Mouse (Mus musculus): Measurements from ENCODE around the gene Mfsd11. TPM values are rescaled to one million over a fixed set of nuclear protein-coding genes. Genes with fewer than 3 reads are reported as not detected.

Gene Mfsd11
- polyA plus RNA-seq, 2 experiments, result 5.6 to 7.4 TPM

- WGBS (ENCODE audit: insufficient replicate concordance), result 73% methylated on average over 12 of the region's 12 CpGs
- Histone ChIP-seq H3K4me1 (replicated peaks; ENCODE audit: control insufficient read depth in 2 of 2, insufficient read depth in 2 of 2, low read length in 1 of 2) (no peaks in the 10 kb centered on the region), H3K27me3 (ENCODE audit: control insufficient read depth, insufficient read depth, low read length) (no peaks in the 10 kb centered on the region), H3K9me3 (ENCODE audit: control insufficient read depth, low read length) (no peaks in the 10 kb centered on the region), H3K36me3 (replicated peaks; ENCODE audit: control insufficient read depth, insufficient read depth, low read depth) (peaks cover 6% of the 10 kb centered on the region; the same call in 1 of the 2 replicates), H3K4me2 (ENCODE audit: low read depth) (no peak overlapping the region), H3K27ac (no peak overlapping the region), H3K4me3 (ENCODE audit: insufficient read depth in 1 of 2, low read depth in 2 of 2, low read length in 2 of 2) (no peak overlapping the region), H3K9ac (replicated peaks) (no peak overlapping the region)
- DNase-seq (ENCODE audit: low read depth in 3 of 3, low spot score in 3 of 3) (no peak), ATAC-seq (ENCODE audit: insufficient read depth) (no peak)
- TF ChIP-seq CTCF (IDR thresholded peaks at IDR 0.05; ENCODE audit: low read depth) (no peak), EP300 (IDR thresholded peaks at IDR 0.05; ENCODE audit: low read depth) (no peak)
Observed at GRCm38 (mm10) chr11:116865945-116866585, 13.8 kb downstream of the Mfsd11 start.

- no peak for ATAC-seq (ENCODE audit: insufficient read depth)
- DNase-seq (ENCODE audit: low read depth in 3 of 3, low spot score in 3 of 3), result no peak
- no peak for TF ChIP-seq EP300 (IDR thresholded peaks at IDR 0.05; ENCODE audit: low read depth)
- no peak for TF ChIP-seq CTCF (IDR thresholded peaks at IDR 0.05; ENCODE audit: low read depth)
- no peak overlapping the region for H3K4me2 ChIP-seq (ENCODE audit: low read depth)
- H3K9ac ChIP-seq (replicated peaks), result no peak overlapping the region
- no peak overlapping the region for H3K4me3 ChIP-seq (ENCODE audit: insufficient read depth in 1 of 2, low read depth in 2 of 2, low read length in 2 of 2)
- H3K36me3 ChIP-seq (replicated peaks; ENCODE audit: control insufficient read depth, insufficient read depth, low read depth), result peaks cover 3% of the 10 kb centered on the region; the same call in 1 of the 2 replicates
- 65% methylated on average over 3 of the region's 3 CpGs for WGBS (ENCODE audit: insufficient replicate concordance)
- H3K9me3 ChIP-seq (ENCODE audit: control insufficient read depth, low read length), result no peaks in the 10 kb centered on the region
- H3K27ac ChIP-seq, result no peak overlapping the region
- no peaks in the 10 kb centered on the region for H3K4me1 ChIP-seq (replicated peaks; ENCODE audit: control insufficient read depth in 2 of 2, insufficient read depth in 2 of 2, low read length in 1 of 2)
- H3K27me3 ChIP-seq (ENCODE audit: control insufficient read depth, insufficient read depth, low read length), result no peaks in the 10 kb centered on the region
Observed at GRCm38 (mm10) chr11:116868129-116868528, 15.9 kb downstream of the Mfsd11 start.

DNA sequence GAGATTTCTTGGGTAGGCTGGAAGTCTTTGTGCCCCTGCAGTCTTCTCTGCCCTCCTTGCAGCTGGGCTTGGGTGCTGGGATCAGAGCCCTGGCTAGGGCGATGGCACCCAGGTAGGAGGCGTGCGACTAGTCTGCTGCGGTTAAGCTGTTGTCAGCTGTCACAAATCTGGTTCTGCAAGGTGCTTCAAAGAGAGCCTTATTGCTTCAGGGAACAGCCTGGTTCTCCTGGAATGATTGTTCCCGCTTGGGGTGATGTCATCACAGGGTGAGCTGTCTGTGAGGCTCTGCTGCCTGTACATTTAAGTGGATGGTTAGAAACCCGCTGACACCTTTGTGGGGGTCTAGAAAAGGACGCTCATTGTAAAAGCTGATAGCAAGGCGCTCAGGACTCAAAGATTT, 17.0 kb downstream of the Mfsd11 start:
- Histone ChIP-seq H3K9me3 (ENCODE audit: control insufficient read depth, low read length) (no peaks in the 10 kb centered on the region), H3K27me3 (ENCODE audit: control insufficient read depth, insufficient read depth, low read length) (no peaks in the 10 kb centered on the region), H3K4me2 (ENCODE audit: low read depth) (no peak overlapping the region), H3K9ac (replicated peaks) (no peak overlapping the region), H3K36me3 (replicated peaks; ENCODE audit: control insufficient read depth, insufficient read depth, low read depth) (peaks cover 3% of the 10 kb centered on the region; the same call in 1 of the 2 replicates), H3K27ac (no peak overlapping the region), H3K4me3 (ENCODE audit: insufficient read depth in 1 of 2, low read depth in 2 of 2, low read length in 2 of 2) (no peak overlapping the region), H3K4me1 (replicated peaks; ENCODE audit: control insufficient read depth in 2 of 2, insufficient read depth in 2 of 2, low read length in 1 of 2) (no peaks in the 10 kb centered on the region)
- ATAC-seq (ENCODE audit: insufficient read depth) (no peak), DNase-seq (ENCODE audit: low read depth in 3 of 3, low spot score in 3 of 3) (no peak)
- TF ChIP-seq CTCF (IDR thresholded peaks at IDR 0.05; ENCODE audit: low read depth) (no peak), EP300 (IDR thresholded peaks at IDR 0.05; ENCODE audit: low read depth) (no peak)
- WGBS (ENCODE audit: insufficient replicate concordance), result 73% methylated on average over 8 of the region's 8 CpGs

GRCm38 (mm10) chr11:116869641-116870040, 17.4 kb downstream of the Mfsd11 start:
- H3K4me1 ChIP-seq (replicated peaks; ENCODE audit: control insufficient read depth in 2 of 2, insufficient read depth in 2 of 2, low read length in 1 of 2), result no peaks in the 10 kb centered on the region
- no peaks in the 10 kb centered on the region for H3K9me3 ChIP-seq (ENCODE audit: control insufficient read depth, low read length)
- peaks cover 3% of the 10 kb centered on the region; the same call in 1 of the 2 replicates for H3K36me3 ChIP-seq (replicated peaks; ENCODE audit: control insufficient read depth, insufficient read depth, low read depth)
- no peak overlapping the region for H3K4me2 ChIP-seq (ENCODE audit: low read depth)
- TF ChIP-seq CTCF (IDR thresholded peaks at IDR 0.05; ENCODE audit: low read depth), result no peak
- TF ChIP-seq EP300 (IDR thresholded peaks at IDR 0.05; ENCODE audit: low read depth), result no peak
- DNase-seq (ENCODE audit: low read depth in 3 of 3, low spot score in 3 of 3), result no peak
- no peak overlapping the region for H3K9ac ChIP-seq (replicated peaks)
- no peaks in the 10 kb centered on the region for H3K27me3 ChIP-seq (ENCODE audit: control insufficient read depth, insufficient read depth, low read length)
- no peak for ATAC-seq (ENCODE audit: insufficient read depth)
- WGBS (ENCODE audit: insufficient replicate concordance), result 58% methylated on average over 4 of the region's 4 CpGs
- no peak overlapping the region for H3K27ac ChIP-seq
- no peak overlapping the region for H3K4me3 ChIP-seq (ENCODE audit: insufficient read depth in 1 of 2, low read depth in 2 of 2, low read length in 2 of 2)

GRCm38 (mm10) chr11:116871538-116871937, 19.3 kb downstream of the Mfsd11 start:
- no peak overlapping the region for H3K27ac ChIP-seq
- no peak overlapping the region for H3K9ac ChIP-seq (replicated peaks)
- no peaks in the 10 kb centered on the region for H3K9me3 ChIP-seq (ENCODE audit: control insufficient read depth, low read length)
- H3K4me3 ChIP-seq (ENCODE audit: insufficient read depth in 1 of 2, low read depth in 2 of 2, low read length in 2 of 2), result no peak overlapping the region
- no peaks in the 10 kb centered on the region; the same call in 1 of the 2 replicates for H3K36me3 ChIP-seq (replicated peaks; ENCODE audit: control insufficient read depth, insufficient read depth, low read depth)
- TF ChIP-seq CTCF (IDR thresholded peaks at IDR 0.05; ENCODE audit: low read depth) (no peak), EP300 (IDR thresholded peaks at IDR 0.05; ENCODE audit: low read depth) (no peak)
- no peaks in the 10 kb centered on the region for H3K27me3 ChIP-seq (ENCODE audit: control insufficient read depth, insufficient read depth, low read length)
- ATAC-seq (ENCODE audit: insufficient read depth) (no peak), DNase-seq (ENCODE audit: low read depth in 3 of 3, low spot score in 3 of 3) (no peak)
- H3K4me1 ChIP-seq (replicated peaks; ENCODE audit: control insufficient read depth in 2 of 2, insufficient read depth in 2 of 2, low read length in 1 of 2), result no peaks in the 10 kb centered on the region
- no peak overlapping the region for H3K4me2 ChIP-seq (ENCODE audit: low read depth)
- WGBS (ENCODE audit: insufficient replicate concordance), result 77% methylated on average over 9 of the region's 9 CpGs

Measured in liver, embryonic 14.5 days (tissue).